Mouse (Mus musculus): ENCODE results near the gene Ly6g6d.

Gene Ly6g6d

DNA sequence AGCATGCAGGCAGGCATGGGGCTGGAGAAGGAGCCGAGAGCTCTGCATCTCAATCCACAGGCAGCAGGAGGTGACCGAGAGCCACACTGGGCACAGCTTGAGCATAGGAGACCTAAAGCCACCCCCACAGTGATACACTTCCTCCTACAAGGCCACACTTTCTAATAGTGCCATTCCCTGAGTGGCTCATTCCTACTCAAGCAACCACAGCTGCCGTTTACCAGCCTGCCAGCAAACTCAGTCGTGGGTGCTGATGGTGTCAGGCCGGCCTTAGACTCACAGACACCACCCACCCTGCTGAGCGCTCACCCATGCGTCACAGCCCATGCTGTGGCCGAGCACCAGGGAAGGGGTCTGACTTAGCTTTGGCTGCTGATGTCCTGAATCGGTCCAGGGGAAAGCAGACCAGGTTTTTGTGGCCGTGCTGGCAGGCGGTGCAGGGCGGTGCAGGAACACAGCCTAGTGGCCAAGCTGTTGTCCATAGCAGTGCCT lies 19.3 kb upstream of the Ly6g6d start:
- DNase-seq, result peak; percentile 18 to 68

DNA sequence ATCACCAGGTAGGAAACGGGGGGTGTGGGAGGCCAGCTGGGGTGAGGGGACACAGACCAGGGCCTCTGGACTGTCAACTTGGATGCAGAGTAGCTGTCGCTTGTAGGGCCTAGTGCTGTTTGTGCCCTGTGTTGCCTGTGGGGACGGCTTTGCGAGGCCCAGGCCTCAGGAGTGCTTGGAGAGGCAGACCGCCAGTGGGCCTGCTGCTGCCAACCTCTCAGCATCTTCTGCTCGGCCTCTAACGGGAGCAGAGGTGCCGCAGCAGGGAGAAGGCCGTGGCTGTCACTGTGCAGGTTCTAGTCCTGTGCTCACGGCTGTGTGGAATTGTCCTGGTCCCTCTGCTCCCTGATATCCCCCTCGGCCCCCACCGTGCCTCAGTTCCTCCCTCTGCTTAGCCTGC lies 18.7 kb upstream of the Ly6g6d start:
- no peak for DNase-seq

DNA sequence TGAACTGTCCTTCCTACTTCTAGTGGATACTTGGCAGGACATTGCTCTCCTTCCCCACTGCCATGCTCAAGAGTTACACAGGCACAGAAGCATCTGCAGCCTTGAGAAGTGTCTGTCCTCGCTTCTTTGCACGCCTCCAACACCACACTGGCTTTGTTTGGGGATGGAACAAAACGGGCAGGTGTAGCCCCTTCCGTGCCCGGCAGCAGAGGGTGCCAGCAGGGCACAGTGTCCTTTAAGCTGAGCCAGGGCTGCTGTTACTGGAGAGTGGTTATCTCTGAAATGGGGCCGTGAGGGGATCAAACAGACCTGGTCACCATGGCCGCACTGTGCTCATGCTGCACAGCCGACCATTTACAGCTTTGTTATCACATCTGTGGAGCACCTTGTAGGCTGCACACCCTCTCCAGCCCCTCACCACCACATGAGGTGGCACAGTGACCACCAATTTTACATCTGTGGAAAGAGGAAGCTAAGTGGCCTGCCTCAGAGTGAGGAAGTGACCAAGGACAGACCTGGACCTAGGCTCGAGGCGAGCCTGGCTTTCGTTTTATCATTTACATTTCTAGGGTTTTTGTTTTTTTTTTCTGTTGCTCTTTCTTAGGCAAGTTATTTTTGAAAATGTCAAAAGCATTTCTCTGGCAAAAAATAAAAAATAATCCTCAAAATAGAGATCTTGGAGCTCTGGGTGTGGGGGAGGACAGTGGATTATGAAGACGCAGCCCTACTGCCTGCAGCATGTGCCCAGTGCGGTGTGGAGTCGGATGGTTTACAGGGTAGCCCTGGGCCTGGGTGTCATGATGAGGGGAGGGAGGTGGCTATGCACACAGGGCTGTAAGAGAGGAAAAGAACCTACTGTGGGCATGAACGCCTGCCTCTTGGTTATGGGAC lies 16.9 kb upstream of the Ly6g6d start:
- no peak for DNase-seq

DNA sequence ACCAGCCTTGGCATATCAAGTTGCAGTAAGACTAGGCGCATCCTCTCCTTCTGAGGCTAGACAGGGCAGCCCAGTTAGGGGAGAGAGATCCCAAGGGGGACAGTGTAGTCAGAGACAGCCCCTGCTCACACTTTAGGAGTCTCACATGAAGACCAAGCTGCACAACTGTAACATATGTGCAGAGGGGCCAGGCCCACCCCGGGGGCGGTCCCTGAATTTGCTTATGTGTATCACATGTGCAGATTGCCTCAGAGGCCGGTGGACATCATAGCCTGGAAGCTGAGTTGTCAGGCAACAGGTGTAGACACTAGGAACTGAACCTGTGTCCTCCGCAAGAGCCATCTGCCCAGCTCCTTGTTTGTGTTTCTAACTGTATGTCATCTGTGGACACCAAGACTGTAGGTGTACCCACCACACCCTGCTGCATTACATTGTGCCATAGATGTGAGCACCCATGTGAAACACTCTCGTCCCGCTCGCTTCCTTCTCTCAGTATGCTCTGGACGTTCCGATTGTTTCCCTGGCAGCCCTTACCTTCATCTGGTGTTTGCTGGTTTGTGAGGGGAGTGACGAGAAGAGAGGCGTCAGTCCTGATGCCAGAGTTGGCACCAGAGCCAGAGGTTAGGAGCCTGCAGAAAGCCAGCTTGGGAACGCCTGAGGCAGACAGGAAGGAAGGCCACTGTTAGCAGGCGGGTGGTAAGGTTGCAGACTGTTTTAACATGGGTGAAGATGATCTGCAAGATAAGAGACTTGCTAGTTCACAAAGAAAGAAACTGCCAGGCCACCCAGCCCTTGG lies 14.7 kb upstream of the Ly6g6d start:
- no peak for DNase-seq

DNA sequence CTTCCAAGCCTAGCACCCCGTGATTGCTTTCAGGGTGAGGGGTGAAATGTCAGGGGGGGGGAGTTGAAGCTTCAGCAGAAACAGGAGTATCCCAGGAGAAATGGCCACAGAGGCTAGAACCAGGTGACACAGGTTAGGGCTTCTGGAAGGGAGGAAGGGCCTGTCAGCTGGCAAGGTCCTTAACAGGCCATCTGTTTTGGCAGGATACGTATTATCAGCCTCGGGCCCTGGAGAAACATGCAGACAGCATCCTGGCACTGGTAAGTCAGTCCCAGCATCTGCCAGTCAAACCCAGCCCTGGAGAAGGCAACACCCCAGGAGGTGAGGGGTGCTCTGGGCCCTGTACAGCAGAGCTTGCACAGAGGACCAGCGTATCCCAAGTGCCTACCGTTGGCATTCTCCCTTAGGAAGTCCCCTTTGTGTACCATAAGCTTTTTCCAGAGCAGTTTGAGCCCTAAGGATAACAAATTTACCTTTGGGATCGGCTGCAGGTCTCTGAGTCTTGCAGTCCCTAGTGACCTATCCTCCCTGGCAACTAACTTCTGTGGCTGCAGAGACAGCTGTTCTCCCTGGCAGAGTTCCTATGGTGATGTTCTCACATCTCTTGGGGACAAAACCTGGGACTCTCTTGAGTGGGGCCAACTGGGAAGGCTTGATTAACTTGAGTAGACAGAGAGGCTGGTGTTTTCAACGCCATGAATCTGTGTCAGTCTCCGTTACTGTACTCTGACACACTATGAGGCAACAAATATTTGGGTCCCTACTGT lies 12.5 kb upstream of the Ly6g6d start:
- no peak for DNase-seq

DNA sequence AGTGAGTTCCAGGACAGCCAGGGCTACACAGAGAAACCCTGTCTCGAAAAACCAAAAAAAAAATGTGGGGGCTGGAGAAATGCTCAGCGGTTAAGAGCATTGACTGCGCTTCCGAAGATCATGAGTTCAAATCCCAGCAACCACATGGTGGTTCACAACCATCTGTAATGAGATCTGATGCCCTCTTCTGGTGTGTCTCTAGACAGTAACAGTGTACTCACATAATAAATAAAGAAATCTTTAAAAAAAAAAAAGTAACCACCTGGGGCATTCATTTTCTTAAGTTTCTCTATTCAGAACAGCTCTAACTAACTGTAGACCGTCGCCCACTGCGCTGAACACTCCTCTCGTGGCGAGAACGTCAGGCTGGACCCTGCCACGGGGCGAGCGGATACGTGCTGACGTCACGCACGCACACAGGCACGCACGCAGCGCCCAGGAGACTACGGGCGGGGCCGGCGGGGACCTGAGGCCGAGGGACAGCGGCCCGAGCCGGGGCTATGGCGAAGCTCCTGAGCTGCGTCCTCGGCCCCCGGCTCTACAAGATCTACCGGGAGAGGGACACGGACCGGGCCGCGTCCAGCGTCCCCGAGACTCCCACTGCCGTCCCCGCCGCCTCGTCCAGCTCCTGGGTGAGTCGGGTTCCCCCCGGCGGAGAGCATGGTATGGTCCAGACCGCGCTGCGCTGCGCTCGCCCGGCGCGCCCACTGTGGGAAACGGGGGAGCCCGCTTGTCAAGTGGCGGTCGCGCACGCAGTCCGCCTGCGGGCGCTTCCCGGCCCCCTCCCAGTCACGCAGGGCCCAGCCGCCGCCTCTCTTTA lies 11.2 kb upstream of the Ly6g6d start, which contains the start of gene Abhd16a:
TSS of gene Abhd16a (plus strand) at position 439 of the 820 bp plus-strand sequence.
- peak; percentile 96 to 97 for DNase-seq

DNA sequence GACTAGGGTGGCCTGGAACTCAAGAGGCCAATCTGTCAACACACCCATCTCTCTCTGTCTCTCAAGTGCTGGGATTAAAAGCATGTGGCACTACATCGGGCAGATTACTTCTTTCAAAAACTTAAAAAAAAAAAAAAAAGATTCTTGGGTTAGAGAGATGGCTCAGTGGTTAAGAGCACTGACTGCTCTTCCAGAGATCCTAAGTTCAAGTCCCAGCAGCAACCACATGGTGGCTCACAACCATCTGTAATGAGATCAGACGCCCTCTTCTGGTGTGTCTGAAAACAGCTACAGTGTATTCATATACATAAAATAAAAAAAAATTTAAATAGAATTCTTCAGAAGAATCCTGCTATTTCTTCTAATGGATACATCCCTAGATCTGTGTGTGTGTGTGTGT lies 10.3 kb upstream of the Ly6g6d start:
- DNase-seq, result no peak

DNA sequence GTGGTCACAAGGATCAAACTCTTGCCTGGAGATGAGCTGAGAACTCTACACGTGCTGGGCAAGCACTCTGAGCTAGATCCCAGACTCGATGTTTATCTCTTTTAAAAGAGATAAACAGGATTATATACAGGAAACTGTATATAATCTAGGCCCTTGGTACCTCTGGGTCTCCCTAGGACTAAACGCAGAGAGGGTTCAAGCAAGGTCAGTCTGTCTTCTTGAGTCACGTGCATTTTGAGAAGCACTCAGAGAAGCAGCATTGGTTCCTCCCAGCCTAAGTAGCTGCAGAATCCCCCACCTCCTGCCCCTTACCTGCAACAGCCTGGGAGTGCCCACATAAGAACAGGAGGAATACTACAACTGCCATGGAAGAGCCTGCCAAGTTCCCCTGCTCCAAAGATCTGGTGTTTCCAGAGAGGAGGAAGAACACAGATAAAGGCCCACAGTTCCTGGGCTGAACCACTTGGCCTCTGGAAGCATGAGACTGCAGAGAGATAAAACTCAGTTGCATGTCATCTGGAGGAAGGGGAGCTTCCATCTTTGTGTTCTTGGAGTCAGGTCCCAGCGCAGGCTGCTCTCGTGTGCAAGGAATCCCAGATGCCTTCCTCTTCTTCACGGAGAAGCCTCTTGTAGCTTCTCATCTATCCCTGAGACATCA lies 7.5 kb upstream of the Ly6g6d start, which contains the start of gene Ly6g6f:
TSS of gene Ly6g6f (minus strand) at position 403 of the 658 bp plus-strand sequence.
- DNase-seq, result no peak

DNA sequence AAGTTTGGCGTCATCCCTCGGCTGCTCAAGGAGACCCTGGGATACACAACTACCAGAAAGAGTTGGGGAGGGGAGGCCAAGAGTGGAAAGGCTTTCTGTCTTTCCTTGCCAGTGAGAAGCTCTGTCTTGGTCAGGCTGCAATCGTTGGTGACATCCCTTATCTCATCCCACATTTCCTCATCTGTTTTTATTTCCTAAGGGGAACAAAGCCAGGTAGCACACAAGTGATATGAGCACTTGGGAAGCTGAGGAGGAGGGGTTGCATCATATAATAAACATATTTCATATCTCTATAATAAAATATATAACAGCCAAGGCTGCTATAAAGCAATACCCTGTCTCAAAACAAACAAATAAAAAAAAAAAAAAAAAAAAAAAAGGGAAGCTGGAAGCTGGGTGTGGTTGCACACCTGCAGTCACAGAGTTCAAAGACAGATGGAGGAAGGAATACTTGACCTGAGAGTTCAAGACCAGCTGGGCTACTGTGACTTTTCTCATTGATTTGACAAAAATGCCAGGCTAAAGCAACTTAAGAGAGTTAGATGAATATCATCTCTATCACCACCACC lies 6.1 kb upstream of the Ly6g6d start:
- DNase-seq, result no peak

DNA sequence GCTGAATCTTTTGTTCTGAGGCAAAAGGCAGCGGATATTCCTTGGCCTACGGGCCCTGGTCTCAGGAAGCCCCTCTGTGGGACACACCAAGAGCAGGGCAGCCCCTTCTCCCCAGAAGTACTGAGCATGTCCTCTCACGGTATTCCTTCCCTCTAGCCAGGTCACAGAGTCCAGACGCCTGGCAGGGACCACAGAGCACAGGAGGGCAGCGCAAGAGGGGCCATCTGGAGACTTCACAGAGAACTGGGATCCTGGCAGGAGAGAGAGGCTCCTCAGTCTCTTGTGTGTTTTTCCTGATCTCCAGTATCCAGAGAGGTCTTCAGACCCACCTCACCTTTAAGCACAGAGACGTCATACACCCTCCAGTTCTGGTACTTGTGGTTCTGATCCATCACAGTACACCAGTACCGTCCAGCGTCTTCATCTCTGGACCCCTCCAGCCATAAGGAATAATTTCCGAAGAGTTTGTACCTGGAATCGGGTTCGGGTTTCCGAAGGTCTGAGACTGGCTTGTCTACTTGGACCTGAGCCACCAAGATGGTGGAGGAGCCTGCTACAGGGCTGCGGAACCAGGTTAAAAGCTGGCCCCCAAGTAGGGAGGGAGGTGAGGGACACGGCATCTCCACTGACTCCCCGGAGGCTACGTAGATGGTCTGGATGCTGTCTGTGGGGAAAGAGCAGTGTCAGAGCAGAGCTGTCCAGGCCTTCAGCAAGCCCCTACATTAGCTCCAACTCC lies 5.1 kb upstream of the Ly6g6d start:
- no peak for DNase-seq

DNA sequence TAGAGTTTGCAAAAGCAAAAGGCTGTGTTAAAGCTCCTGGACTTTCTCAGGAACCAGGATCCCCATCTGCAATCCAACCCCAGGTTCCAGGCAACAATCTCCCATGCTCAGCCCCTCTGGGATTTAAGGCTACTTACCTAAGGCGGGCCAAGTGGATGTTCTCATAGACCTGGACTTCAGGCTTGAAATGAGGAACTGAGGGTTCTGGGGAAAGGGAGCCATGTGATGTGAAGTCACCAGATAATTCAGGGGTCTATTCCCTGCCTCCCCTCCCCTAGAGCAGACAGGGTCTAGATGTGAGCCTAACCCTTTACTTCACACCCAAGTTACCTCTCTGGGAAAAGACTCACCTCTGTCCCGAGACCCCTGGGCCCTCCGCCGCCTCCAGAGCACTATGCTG lies 2.8 kb upstream of the Ly6g6d start:
- DNase-seq, result no peak

DNA sequence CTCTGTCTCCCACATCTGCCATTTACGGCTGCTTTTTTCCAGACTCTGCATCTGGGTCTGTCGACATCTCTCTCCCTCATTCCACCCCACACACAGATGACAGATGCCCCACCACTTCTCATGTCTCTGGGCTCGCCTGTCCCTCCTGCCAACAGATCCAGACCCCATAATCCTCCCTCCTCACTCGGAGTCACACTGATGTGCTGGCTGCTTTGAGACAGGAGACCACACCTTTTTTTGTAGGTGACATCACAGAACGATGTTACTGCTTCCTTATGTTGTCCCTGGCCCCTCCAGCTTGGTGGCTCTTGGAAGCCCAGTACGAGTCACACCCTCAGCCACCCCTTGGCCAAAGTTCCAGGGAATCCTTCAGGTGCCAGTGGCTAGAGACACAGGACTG lies 2.4 kb upstream of the Ly6g6d start:
- DNase-seq, result no peak

DNA sequence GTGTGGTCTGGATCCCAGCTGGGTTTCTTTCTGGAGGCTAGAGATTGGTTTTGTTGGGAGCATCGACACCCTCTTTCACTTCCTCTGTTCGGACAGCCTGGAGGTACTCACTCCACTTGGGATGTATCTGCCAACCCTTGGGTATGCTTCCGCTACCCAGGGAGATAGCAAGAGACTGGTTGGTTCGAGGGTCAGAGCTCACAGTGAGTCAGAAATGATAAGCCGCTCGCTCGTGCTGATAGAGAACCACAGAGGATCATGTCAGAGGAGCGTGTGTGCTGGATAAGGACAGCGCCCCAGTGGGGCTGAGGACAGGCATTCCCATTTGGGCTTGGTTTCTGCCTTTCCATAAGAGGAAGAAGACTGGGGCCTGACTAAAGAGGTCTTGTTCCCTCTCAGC lies 1.9 kb upstream of the Ly6g6d start:
- DNase-seq, result no peak

DNA sequence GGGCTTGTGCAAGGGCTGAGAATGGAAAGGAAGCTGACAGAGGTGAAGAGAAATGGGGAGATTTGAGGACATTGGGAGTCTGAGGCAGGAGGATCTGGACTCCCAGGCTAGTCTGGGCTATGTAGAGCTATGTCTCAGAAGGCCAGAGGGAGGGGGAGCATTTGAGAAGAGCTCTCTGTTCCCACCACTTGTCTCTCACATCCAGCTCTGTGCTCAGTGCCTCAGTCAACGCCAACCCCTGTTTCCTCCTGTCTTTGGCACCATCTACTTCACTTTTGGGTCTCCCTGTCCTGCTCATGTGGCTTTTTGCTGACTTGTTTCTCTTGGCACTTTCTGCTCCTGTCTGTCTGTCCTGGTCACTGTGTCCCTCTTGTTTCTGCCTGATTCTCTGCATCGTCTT lies 580 bp downstream of the Ly6g6d start:
- no peak for DNase-seq

DNA sequence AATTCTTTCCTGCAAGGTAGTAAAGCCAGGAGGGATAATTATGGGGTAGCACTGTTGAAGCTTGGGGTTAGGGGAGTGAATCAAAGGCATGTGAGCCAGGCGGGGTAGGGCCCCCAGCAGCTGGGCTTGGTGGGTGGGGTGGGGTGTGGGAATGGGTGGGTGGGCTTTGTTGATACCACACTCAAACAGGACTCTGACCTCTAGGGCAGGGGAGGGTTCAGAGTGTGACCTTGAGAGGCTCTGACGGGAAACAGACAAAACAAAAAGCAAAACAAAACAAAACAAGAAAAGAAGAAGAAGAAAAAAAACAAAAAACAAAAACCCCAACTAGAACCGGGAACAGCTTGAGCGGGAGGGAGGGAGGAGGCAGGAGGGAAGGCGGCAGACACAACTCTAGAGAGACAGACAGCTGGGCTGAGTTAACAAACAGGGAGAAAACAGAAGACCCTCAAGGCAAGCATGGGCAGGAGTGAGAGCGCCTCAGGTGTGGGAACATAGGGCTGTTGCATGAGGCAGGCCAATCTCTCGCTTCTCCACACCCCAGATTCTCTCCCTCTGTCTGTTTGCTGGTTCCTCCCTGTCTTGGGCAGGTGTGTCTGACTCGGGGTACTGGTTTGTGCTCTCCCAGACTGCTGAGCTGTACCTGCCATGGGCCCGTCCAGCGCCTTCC lies 1.2 kb downstream of the Ly6g6d start, which contains the start of gene Ly6g6e:
TSS of gene Ly6g6e (plus strand) at position 396 of the 670 bp plus-strand sequence.
- no peak for DNase-seq

DNA sequence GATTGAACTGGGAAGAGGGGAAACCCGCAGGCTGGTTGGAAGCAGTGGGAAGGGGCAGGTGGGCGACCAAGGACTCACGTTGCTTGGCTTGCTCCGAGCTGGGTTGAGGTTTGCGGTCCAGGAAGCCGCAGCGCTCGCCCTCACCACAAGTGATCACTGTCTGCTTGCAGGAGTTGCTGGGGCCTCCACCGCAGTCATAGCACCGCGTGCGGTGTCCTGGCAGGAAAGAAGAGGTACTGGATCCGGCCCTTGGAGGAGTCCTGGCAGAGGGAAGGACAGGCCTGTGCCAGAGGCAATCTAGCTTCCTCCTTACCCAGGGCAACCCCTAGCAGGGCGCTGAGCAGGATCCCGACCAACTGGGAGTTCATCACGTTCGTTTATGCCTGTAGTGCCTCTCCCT lies 3.8 kb downstream of the Ly6g6d start:
- DNase-seq, result no peak

DNA sequence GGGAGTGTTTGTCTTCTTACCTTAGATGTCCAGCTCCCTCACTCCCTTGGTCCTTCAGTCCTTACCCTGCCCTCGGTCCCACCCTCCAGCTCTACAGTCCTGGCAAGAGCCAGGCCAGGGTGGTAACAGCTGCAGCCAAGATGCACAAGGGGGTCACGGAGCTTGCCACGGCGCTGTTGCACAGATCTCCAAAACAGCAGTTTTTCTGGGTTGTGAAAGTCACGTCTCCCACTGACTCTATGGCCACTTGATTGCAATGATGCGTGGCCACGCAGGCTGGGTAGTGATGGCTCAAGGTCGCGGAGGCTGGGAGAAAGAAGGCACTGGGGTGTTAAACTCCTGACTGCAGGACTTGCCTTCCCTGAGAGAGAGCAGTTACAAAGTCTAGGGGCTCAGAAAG lies 6.4 kb downstream of the Ly6g6d start:
- DNase-seq, result no peak

DNA sequence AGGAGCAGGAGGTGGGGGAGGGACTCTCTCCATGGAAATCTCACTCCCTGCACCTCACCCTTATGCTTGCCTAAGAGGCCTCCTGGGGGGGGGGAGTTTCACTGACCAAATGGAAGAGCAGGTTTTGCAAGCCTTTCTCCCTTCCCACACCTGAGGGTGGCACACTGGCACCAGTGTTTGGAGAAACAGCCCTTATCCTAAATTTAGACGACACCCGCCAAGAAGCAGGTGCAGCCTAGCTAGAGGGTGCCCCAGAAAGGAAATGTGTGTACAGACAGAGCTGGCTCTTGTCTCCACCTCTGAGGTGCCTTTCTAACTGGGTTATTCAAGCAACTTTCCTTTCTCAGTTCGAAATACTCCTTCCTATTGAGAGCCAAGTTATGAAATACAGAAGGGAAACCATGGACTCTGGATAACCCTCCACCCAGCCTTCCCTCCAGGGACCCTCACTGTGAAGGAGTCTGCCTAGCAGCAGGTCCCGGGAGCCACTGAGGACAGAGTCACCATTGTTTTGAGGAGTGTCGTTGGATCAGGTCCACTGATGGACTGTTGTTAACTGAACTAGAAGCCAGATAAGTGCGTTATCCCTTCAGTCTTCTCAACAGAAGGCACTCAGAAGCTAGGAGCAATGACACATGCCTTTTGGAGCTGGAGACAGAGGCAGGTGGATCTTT lies 7.2 kb downstream of the Ly6g6d start:
- no peak for DNase-seq
